Mouse (Mus musculus) frontal cortex, postnatal 10 days (tissue): ENCODE measurements around the gene Teddm2.
A peak's percentile ranks its signal among the peaks of the same experiment; 100 is the strongest.
"Not testable (repeated sequence)": the region's sequence is repeated elsewhere in the genome, so short reads cannot be mapped to it uniquely, and the experiment has no call there.

Experiments
- DNase-seq, 2 experiments: peaks; one replicate each; pipeline ENCODE4 v3.0.0; 2022; ENCODE audit warnings: low spot score in 2 of 2, mixed read lengths in 1 of 2

The Teddm2 gene

GRCm38 (mm10) chr1:153904236-153904635 lies 4.2 kb upstream of the Teddm2 start:
- DNase-seq, result no peak

DNA sequence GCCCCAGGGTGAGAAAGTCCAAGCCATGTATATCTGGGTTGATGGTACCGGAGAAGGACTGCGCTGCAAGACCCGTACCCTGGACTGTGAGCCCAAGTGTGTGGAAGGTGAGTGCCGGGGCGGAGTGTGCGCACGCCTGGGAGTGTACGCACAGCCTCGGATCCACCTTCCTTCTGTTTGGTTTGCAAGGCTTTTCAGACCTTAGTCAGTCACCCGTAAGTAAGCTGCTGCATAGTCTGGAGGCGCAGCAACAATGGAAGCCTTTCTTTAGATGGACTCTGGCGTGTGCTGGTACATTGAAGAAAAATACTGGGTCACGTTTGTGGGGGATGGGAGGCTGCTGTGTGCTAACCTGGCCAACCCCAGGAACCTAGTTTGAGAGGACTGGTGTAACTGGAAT lies 3.0 kb upstream of the Teddm2 start:
- DNase-seq, result no peak

DNA sequence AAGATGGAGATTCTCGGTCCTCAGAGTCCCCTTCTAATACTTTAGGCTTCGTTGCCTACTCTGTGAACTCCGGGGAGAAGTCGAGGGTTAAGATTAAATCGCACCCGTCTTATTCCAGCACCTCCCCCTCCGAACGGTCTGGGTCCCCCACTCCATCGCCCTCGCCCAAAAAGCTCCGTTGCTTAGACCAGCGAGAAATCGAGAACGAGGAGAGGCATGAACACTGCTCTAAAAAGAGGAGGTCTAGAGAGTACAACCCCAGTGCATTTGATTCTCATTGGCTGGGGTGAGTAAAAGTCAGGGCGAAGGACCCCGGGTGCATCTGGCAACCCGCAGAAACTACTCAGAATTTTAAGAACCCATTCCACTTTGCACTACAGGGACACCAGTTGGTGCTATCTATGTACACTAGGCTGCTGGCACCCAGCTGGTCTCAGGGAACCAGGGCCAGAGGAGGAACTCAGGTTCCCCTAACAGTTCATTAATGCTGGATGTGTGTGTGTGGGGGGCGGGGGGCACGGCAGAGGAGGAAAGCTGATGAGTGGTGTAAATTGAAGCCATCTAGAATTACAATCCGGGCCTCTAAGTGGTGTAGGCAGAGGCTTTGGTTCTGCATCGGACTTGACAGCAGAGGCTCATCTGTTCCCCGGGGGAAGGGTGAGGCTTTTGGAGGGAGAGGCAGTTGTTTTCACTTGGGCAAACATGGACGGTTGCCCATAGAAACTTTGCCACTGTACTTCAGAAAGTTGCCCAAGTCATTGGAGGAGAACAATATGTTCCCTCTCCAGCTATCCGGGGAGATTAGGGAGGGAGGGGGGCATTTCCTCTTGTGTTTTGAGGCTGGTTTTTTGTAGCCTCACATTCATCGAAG lies 1.1 kb upstream of the Teddm2 start:
- no peak for DNase-seq

- no peak for DNase-seq
Measured at GRCm38 (mm10) chr1:153900381-153900780, 353 bp upstream of the Teddm2 start.

DNA sequence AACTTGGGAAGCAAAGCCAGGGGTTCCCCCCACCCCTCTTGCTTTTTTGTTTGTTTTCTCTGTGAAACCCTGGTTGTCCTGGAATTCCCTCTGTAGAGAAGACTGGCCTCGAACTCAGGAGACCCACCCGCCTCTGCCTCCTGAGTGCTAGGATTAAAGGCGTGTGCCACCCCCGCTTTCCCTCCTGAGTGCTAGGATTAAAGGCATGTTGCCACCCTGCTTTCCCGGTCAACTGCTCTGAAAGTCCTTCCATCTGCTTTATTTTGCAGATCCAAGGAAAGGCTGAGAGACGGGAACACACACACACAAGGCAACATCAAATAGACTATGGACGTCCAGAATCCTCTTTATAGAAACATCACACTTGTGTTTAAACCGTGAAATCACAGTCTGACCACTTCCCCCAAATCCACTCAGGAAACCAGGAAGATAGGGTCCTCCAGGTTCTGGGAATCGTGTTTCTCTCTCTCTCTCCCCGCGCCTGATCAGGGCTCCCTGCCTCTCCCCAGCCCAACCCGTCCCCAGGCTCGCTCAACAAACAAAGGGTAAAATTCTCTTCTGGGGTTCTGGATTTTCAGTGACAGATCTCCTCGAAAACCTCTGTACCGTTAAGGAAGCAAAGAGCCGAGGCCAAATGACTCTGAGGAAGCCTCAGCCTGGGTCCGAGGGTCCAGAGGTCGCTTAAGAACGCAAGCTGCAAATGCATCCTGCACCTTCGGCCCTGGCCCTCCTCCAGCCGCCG lies 868 bp downstream of the Teddm2 start:
- no peak for DNase-seq

DNA sequence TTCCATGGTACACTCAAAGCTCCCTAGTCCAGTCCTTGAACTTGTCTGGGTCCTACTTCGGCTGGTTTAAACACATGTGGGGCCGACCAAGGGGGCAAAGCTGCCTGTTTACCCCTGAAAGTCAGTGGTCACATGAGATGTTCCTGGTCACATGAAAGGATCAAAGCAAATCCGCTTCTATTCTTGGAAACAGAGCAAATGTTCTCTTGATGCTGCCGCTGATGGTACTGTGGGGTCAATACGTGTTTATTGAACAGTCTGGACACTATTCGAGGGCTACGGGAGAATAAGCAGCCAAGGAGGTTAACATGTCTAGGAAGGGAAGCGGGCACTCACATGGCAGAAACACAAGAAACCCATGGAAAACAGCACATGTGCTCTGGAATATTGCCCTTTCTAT lies 2.8 kb downstream of the Teddm2 start:
- no peak for DNase-seq

GRCm38 (mm10) chr1:153894979-153895378 lies 5.0 kb downstream of the Teddm2 start:
- peak; percentile 59 to 79 for DNase-seq

DNA sequence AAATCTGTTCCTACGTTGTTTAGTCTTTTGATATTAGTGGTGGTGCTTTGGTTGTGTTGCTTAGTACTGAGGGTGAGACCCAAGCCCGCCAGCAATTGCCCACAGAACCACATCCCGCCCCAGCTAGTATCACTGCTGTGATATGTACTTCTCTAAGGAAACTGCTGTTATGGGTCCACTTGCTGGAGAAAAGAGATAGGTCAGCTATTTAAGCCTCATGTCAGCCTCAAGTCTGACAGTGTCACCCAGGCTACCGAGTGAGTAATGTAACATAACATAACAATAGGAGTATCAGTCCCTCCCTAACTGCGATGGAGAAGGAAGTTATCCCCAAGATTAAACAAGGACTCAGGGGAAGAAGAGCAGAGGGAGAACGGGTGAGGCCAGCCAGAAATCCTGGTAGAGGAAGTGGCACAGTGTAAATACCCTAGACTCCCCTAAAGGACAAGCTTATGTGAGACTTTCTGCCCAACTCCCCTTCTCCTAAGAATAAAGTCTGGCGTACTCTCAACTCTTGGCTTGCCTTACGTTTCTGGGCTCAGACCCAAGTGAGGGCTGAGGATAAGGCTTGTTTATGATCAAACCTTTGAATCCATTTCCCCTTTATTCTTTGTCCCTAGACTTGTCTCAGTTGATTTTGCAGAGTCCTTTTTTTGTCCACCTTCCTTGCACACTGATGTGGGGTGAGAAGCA lies 5.7 kb downstream of the Teddm2 start:
- DNase-seq, result no peak

DNA sequence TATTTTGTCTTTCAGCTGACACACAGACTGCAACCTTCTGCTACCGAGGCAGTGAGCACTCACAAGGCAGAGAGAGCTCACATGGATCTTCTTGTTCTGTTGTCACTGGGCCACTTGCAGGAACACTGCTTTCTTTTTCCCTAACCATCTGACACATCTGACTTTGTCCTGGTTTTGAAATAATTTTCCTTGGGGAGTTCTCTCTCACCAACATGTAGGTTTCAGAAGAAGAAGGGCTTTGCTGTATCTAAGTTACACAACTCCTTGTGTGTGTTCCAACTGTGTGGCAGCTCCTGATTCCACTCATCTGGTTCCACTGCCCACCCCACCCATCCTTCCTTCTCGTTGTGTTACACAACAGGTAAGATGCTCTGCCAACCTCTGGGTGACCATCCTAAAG lies 6.3 kb downstream of the Teddm2 start:
- no peak for DNase-seq

DNA sequence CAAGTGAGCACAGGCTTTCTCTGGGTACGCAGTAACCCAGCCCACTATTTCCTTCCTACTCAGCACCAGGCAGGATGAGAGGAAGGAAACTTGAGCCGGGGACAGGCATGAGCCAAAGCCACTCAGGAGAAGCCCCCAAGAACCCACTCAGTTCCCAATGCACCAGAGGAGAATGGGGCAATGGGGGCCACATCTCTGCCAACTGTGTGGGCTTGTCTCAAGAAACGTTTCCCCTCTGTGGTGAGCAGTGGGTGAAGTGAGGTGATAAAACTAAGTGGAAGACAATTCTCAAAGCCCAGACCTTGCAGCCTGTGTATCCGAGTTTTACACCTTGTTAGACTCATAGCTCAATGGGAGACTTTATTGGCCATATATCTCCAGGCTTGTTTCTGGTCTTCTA lies 8.6 kb downstream of the Teddm2 start, which contains the start of gene Teddm1a:
TSS of gene Teddm1a (plus strand) at position 301 of the 400 bp plus-strand sequence.
- no peak for DNase-seq

- no peak for DNase-seq
Measured at GRCm38 (mm10) chr1:153890121-153890520, 9.9 kb downstream of the Teddm2 start.

GRCm38 (mm10) chr1:153886024-153886633 lies 13.9 kb downstream of the Teddm2 start:
- DNase-seq, result no peak

DNA sequence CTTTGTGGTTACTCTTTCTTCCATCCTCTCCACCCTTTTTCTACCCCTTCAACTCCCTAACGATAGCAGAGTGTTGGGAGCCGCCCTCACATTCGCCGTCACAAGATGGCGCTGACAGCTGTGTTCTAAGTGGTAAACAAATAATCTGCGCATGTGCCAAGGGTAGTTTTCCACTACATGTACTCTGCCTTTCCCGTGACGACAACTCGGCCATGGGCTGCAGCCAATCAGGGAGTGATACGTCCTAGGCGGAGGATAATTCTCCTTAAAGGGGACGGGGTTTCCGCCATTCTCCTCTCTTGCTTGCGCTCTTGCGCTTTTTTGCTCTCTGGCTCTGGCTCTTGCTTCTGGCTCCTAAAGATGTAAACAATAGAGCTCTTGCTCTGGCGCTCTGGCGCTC lies 19.6 kb downstream of the Teddm2 start:
- DNase-seq, result not testable (repeated sequence)

DNA sequence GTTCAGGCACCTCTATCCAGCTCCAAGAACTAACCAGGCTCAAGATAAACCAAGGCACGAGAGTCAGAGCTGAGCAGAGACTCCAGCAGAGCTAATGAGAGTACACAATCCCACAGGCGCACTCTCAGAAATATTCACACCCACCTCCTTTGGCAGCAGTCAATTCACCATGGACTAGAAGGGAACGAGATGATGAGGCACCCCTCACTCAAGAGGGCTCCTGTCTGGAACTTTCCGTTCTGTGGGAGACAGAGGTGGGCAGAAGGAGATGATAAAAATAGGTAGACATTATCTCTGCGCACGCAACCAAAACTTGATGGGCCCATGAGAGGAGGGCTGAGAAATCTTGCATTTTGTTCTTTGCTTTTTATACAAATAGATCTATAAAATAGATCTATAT lies 26.0 kb downstream of the Teddm2 start, which contains the start of gene Teddm1b:
TSS of gene Teddm1b (plus strand) at position 301 of the 400 bp plus-strand sequence.
- DNase-seq, result no peak

GRCm38 (mm10) chr1:153855946-153856345 lies 44.1 kb downstream of the Teddm2 start:
- DNase-seq, result no peak

GRCm38 (mm10) chr1:153852696-153853095 lies 47.3 kb downstream of the Teddm2 start:
- not testable (repeated sequence) for DNase-seq

DNA sequence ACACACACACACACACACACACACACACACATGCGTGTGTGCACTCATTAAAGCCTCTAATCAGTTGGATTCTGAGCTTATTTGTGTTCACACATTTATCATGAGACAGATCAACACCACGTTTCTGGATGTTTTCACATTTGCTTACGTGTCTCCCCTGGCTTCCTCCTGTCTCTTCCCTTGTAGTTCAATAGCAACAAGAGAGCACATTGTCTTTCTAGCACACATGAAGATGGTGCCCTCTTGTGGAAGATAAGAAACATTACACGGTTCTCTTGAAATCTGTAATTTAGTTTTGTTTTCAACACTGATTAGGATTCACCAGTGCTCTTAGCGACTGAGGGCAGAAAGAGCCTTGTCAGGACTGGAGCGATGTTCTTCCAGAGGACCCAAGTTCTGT lies 53.2 kb downstream of the Teddm2 start:
- no peak for DNase-seq

- DNase-seq, result no peak
Measured at GRCm38 (mm10) chr1:153846420-153846819, 53.6 kb downstream of the Teddm2 start.

DNA sequence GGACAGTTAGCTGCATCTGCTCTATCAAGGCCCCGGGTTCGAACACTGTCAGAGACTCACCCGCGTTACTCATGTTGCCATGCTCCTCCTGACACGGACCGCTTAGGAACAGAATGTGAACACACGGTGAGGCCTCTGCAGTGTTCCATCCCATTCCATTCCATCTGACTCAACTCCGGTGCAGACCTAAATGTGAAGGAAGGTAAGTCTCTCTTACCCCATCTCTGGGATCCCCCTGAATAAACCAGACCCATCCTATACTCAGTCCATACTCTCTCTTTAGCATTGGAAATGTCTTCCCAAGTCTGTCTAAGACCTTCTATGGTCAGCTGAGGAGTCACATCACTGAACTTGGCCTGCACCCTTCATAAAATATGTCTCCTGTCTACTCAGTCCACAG lies 56.0 kb downstream of the Teddm2 start, which contains the start of gene Rgsl1:
TSS of gene Rgsl1 (minus strand) at position 101 of the 400 bp plus-strand sequence.
- no peak for DNase-seq

- DNase-seq, result no peak
Measured at GRCm38 (mm10) chr1:153842121-153842740, 57.8 kb downstream of the Teddm2 start.

DNA sequence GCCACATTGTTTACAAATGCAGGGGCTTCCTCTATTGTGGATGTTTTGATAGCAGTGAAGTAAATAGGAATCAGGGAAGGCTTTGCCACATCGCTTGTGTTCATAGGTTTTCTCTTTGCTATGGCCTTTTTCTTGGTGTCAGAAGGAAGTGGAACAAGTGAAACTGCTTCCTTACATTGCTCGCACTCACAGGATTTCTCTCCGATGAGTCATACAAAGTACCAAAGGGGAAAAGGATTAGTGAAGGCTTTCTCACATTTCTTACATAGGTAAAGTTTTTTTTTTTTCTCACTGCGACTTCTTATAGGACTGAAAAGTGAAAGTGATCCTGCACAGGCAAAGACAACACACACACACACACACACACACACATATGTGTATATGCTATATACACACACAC lies 64.0 kb downstream of the Teddm2 start:
- DNase-seq, result no peak
